8 mouse cellular contexts compared by ENCODE assay signal in the genomic region with DNA sequence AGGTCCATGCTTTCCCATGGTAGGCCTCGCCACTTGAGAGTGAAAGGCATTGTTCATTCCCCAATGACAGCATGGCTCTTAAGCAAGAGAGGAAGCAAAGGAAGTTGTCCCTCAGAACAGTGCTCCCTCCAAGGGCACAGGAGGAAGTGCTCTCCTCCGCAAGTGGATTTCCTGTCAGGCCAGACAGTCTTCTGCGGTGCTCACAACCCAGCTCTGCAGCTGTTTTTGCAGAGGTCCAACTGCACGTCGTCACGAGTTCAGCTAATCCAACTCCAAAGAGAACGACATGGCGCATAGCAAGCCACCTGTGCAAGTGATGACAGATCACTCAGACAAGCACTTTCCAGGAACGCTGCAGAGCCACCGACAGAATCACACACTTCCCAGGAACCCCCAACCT.
DNase-seq lines count a peak whose midpoint lies in the region; ATAC-seq and TF ChIP-seq lines count a peak whose summit lies in the region.

No protein-coding gene starts in this region.

- ATAC-seq in kidney, embryonic 15.5 days (replicated peaks; ENCODE audit: low FRiP score): 0 out of 2 replicates have a peak, but pooled peaks have one; percentile 40
- peak; percentile 58; the same call in 1 of the 2 replicates for ATAC-seq in heart, embryonic 12.5 days (ENCODE audit: insufficient number of reproducible peaks, low FRiP score)
- 0 out of 2 replicates have a peak, but pooled peaks have one; percentile 41 for ATAC-seq in liver, embryonic 14.5 days (ENCODE audit: insufficient read depth)

- TF ChIP-seq POLR2A in cerebellum, adult 2 months (IDR thresholded peaks at IDR 0.05; ENCODE audit: borderline replicate concordance, insufficient read depth, low read length): no peak

- DNase-seq in kidney, adult 9 months: no peak
- DNase-seq in liver, embryonic 14.5 days (ENCODE audit: low read depth in 3 of 3, low spot score in 3 of 3): no peak
- peak; percentile 50 to 68 for DNase-seq in thymus, adult 18-20 months
- no peak for DNase-seq in cerebellum, adult 2 months
- DNase-seq in ovary, postnatal 14 days (ENCODE audit: low spot score): no peak
- no peak for DNase-seq in layer of hippocampus, postnatal 14 days (ENCODE audit: low spot score in 2 of 2)

- H3K36me3 ChIP-seq in kidney, embryonic 15.5 days: no peaks in the 10 kb centered on the region
- H3K36me3 ChIP-seq in heart, embryonic 12.5 days: no peaks in the 10 kb centered on the region
- H3K36me3 ChIP-seq in liver, embryonic 14.5 days (replicated peaks; ENCODE audit: control insufficient read depth, insufficient read depth, low read depth): no peaks in the 10 kb centered on the region

- no peak overlapping the region for H3K4me2 ChIP-seq in kidney, embryonic 15.5 days
- peak overlapping the region; percentile 24; the same call in 1 of the 2 replicates for H3K4me2 ChIP-seq in heart, embryonic 12.5 days
- no peak overlapping the region for H3K4me2 ChIP-seq in liver, embryonic 14.5 days (ENCODE audit: low read depth)

- no peak overlapping the region for H3K4me3 ChIP-seq in kidney, embryonic 15.5 days (replicated peaks)
- no peak overlapping the region for H3K4me3 ChIP-seq in heart, embryonic 12.5 days
- no peak overlapping the region for H3K4me3 ChIP-seq in liver, embryonic 14.5 days (ENCODE audit: insufficient read depth in 1 of 2, low read depth in 2 of 2, low read length in 2 of 2)
- H3K4me3 ChIP-seq in cerebellum, adult 2 months (replicated peaks; ENCODE audit: insufficient read depth, low read depth, low read length): no peak overlapping the region

- H3K9ac ChIP-seq in kidney, embryonic 15.5 days: no peak overlapping the region
- no peak overlapping the region for H3K9ac ChIP-seq in heart, embryonic 12.5 days
- no peak overlapping the region for H3K9ac ChIP-seq in liver, embryonic 14.5 days (replicated peaks)

- peaks cover 40% of the 10 kb centered on the region for H3K4me1 ChIP-seq in kidney, embryonic 15.5 days
- H3K4me1 ChIP-seq in heart, embryonic 12.5 days (replicated peaks): peaks cover 31% of the 10 kb centered on the region
- H3K4me1 ChIP-seq in liver, embryonic 14.5 days (replicated peaks; ENCODE audit: control insufficient read depth in 2 of 2, insufficient read depth in 2 of 2, low read length in 1 of 2): peaks cover 18 to 44% of the 10 kb centered on the region in 2 experiments
- H3K4me1 ChIP-seq in cerebellum, adult 2 months (ENCODE audit: control insufficient read depth, insufficient read depth, low read length): peaks cover 8% of the 10 kb centered on the region

- TF ChIP-seq EP300 in liver, embryonic 14.5 days (IDR thresholded peaks at IDR 0.05; ENCODE audit: low read depth): no peak

- peak overlapping the region; percentile 58 for H3K27ac ChIP-seq in kidney, embryonic 15.5 days
- H3K27ac ChIP-seq in heart, embryonic 12.5 days (ENCODE audit: poor library complexity, severe bottlenecking): peak overlapping the region; percentile 44; the same call in 1 of the 2 replicates
- H3K27ac ChIP-seq in liver, embryonic 14.5 days: no peak overlapping the region
- H3K27ac ChIP-seq in cerebellum, adult 2 months (ENCODE audit: insufficient read depth, low read length): no peak overlapping the region

- 36% methylated on average over 10 of the region's 10 CpGs for WGBS in kidney, embryonic 15.5 days
- WGBS in heart, embryonic 12.5 days: 15% methylated on average over 10 of the region's 10 CpGs
- WGBS in liver, embryonic 14.5 days (ENCODE audit: insufficient replicate concordance): 19% methylated on average over 10 of the region's 10 CpGs
- 90% methylated on average over 10 of the region's 10 CpGs for WGBS in cerebellum, adult 2 months

- no peaks in the 10 kb centered on the region for H3K9me3 ChIP-seq in kidney, embryonic 15.5 days (replicated peaks)
- H3K9me3 ChIP-seq in heart, embryonic 12.5 days (replicated peaks): no peaks in the 10 kb centered on the region
- H3K9me3 ChIP-seq in liver, embryonic 14.5 days (ENCODE audit: control insufficient read depth, low read length): no peaks in the 10 kb centered on the region

- H3K27me3 ChIP-seq in kidney, embryonic 15.5 days: no peaks in the 10 kb centered on the region
- H3K27me3 ChIP-seq in heart, embryonic 12.5 days (replicated peaks): no peaks in the 10 kb centered on the region
- no peaks in the 10 kb centered on the region for H3K27me3 ChIP-seq in liver, embryonic 14.5 days (ENCODE audit: control insufficient read depth, insufficient read depth, low read length)
- H3K27me3 ChIP-seq in cerebellum, adult 2 months (ENCODE audit: control insufficient read depth, insufficient read depth, low read length): no peaks in the 10 kb centered on the region

- no peak for TF ChIP-seq CTCF in liver, embryonic 14.5 days (IDR thresholded peaks at IDR 0.05; ENCODE audit: low read depth)
- TF ChIP-seq CTCF in cerebellum, adult 2 months (IDR thresholded peaks at IDR 0.05; ENCODE audit: borderline replicate concordance, insufficient read depth, low read depth, low read length): no peak

Comparison
In these comparisons a context has a peak if more than half of its experiments do, and no peak if none do; other contexts are left out.
1. H3K27ac ChIP-seq: peak in kidney, embryonic 15.5 days (single experiment) and heart, embryonic 12.5 days (single experiment); none in liver, embryonic 14.5 days (single experiment) and cerebellum, adult 2 months (single experiment).
2. DNase-seq: peak in thymus, adult 18-20 months (2 of 2); none in kidney, adult 9 months (single experiment), liver, embryonic 14.5 days (0 of 3), cerebellum, adult 2 months (0 of 2), ovary, postnatal 14 days (single experiment) and layer of hippocampus, postnatal 14 days (0 of 2).
3. Peak in every context shown above with its lines, with median percentiles within 50 percentile points of each other: ATAC-seq.